Comparison of ENCODE assay signal across 21 mouse cellular contexts in genomic region chr7:90330200-90330599, GRCm38 (mm10). TPM values are rescaled to one million over a fixed set of nuclear protein-coding genes. Genes with fewer than 3 reads are reported as not detected.
DNase-seq lines count a peak whose midpoint lies in the region; ATAC-seq and TF ChIP-seq lines count a peak whose summit lies in the region.
"Had no signal": no experiment of that assay in that cellular context is flagged by ENCODE, and none has a peak within 500 bp of the region (broad histone marks: within the 10 kb centered on the region; RNA-seq: fewer than 3 reads in every experiment).

No protein-coding gene starts in this region.

- H3K9me3 ChIP-seq in hindbrain, embryonic 12.5 days (replicated peaks), result no peaks in the 10 kb centered on the region
- H3K9me3 ChIP-seq: G1E had no signal

- peak; percentile 88 for ATAC-seq in Patski
- ATAC-seq in hindbrain, embryonic 12.5 days (ENCODE audit: low FRiP score), result no peak
- ATAC-seq: activated CD4-positive, CD25-positive, alpha-beta regulatory T cell, adult 4 months; CD4-positive, CD25-positive, alpha-beta regulatory T cell, adult 4 months had no signal

- POLR2A ChIA-PET in Patski (lab: Charles Lee), result interaction anchor here (0.8 kb wide), 1 partner anchor 323 kb away, joined by 5 read pairs; no protein-coding TSS in a partner anchor

- no peak overlapping the region for H3K4me3 ChIP-seq in hindbrain, embryonic 12.5 days

- no peaks in the 10 kb centered on the region for H3K4me1 ChIP-seq in hindbrain, embryonic 12.5 days

- no peaks in the 10 kb centered on the region for H3K36me3 ChIP-seq in hindbrain, embryonic 12.5 days
- H3K36me3 ChIP-seq: G1E had no signal

- DNase-seq in Muller cell, postnatal 12 days (ENCODE audit: inconsistent ontology term), result peak; percentile 53
- peak; percentile 86 for DNase-seq in Patski (ENCODE audit: low read depth, low spot score)
- DNase-seq in left cerebral cortex, postnatal 25 days (ENCODE audit: low spot score in 2 of 2), result no peak
- DNase-seq: adrenal gland, adult 2 months; adrenal gland, adult 8-10 months; adrenal gland, postnatal 10 days; adrenal gland, postnatal 14 days; adrenal gland, postnatal 25 days; adrenal gland, postnatal 36 days; B cell, adult 2 months; cerebellum, adult 11 months; cerebellum, adult 11-12 months; cerebellum, adult 18-20 months; cerebellum, adult 2 months; cerebellum, adult 8-10 months had no signal

- H3K27ac ChIP-seq in hindbrain, embryonic 12.5 days, result no peak overlapping the region

- TF ChIP-seq CTCF in Patski (IDR thresholded peaks at IDR 0.05), result no peak

- H3K4me2 ChIP-seq in hindbrain, embryonic 12.5 days (replicated peaks), result no peak overlapping the region

- in situ Hi-C loops in Patski (cut with MboI; ENCODE audit: low pct_unique_long_range_greater_than_20kb), result no loop called here

- intact Hi-C loops in left cerebral cortex, postnatal 25 days (cut with DNase I), result no loop called here

- no peaks in the 10 kb centered on the region for H3K27me3 ChIP-seq in Patski
- no peaks in the 10 kb centered on the region for H3K27me3 ChIP-seq in hindbrain, embryonic 12.5 days
- H3K27me3 ChIP-seq: CH12.LX had no signal

- 82% methylated on average over 1 of the region's 1 CpGs for WGBS in hindbrain, embryonic 12.5 days

- H3K9ac ChIP-seq in hindbrain, embryonic 12.5 days, result no peak overlapping the region

- CTCF ChIA-PET in Patski (lab: Charles Lee), result interaction anchor here (0.9 to 1.2 kb wide), 3 partner anchors 15 to 64 kb away, joined by 3 to 4 read pairs (median 3); no protein-coding TSS in a partner anchor

RNA-seq across cellular contexts. Expression of gene Sytl2, which starts 28.1 kb away (rescaled TPM):
- 214 TPM for polyA plus RNA-seq in Patski (2021)
- total RNA-seq in left cerebral cortex, postnatal 25 days (2021), result 10 to 100 TPM; 76.5 to 79.4 TPM
- polyA plus RNA-seq in hindbrain, embryonic 12.5 days (2016; fragmentation: Nextera tagmentation; extraction: Ambion mirVana), result 5.6 and 6.7 TPM in 2 replicates
- total RNA-seq: MEL had no signal
- polyA plus RNA-seq: G1E had no signal

Comparison
In these comparisons a context has a peak if more than half of its experiments do, and no peak if none do; other contexts are left out.
1. DNase-seq: peak in Muller cell, postnatal 12 days (single experiment) and Patski (single experiment); none in left cerebral cortex, postnatal 25 days (0 of 2).
2. RNA of gene Sytl2, which starts 28.1 kb away (polyA plus RNA-seq): 214 TPM in Patski (single experiment); 5.6 to 6.7 TPM in hindbrain, embryonic 12.5 days; every median in the first group is over 10 times any median in the second.